Mouse (Mus musculus): ENCODE measurements around the gene Tmeff2. TPM values are rescaled to one million over a fixed set of nuclear protein-coding genes. Genes with fewer than 3 reads are reported as not detected.
"Not testable (repeated sequence)": the region's sequence is repeated elsewhere in the genome, so short reads cannot be mapped to it uniquely, and the experiment has no call there.

The Tmeff2 gene
- 71.9 and 72.2 TPM in 2 replicates for polyA plus RNA-seq (2014; fragmentation: Nextera tagmentation; extraction: Ambion mirVana)

DNA sequence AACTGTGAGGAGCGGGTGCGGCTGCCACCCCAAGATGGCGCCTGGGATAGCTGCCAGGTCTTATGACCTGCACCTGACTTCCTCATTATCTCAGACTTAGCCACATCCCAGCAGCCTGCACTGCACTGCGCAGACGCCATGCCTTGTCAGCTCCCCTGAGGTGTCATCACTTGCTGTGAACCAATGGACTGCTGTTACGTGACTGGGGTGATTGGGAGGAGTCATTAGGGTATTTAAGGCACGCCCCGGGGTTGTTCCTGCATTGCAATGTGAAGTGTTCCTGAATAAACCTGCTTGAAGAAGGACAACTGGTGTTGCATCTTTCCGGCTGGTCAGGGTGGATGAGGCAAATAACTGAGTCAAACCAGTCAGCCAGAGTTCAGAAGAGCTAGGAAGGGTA, at the start of gene Tmeff2:
Gene Tmeff2 (plus strand): TSS at position 262 of the 400 bp plus-strand sequence.
- H3K9ac ChIP-seq; H3K9me3 ChIP-seq (ENCODE audit: control insufficient read depth, low read length); ATAC-seq (ENCODE audit: low FRiP score); DNase-seq (ENCODE audit: low spot score); H3K27ac ChIP-seq; H3K4me2 ChIP-seq (replicated peaks); H3K36me3 ChIP-seq (replicated peaks; ENCODE audit: control insufficient read depth, insufficient read depth); H3K27me3 ChIP-seq (ENCODE audit: control insufficient read depth, insufficient read depth, low read length); H3K4me1 ChIP-seq (replicated peaks; ENCODE audit: control insufficient read depth, insufficient read depth, low read length); H3K4me3 ChIP-seq (replicated peaks; ENCODE audit: low read length): not testable (repeated sequence)
- 85% methylated on average over 9 of the region's 9 CpGs for WGBS

GRCm38 (mm10) chr1:50861515-50861914, 38.9 kb upstream of the Tmeff2 start:
- Histone ChIP-seq H3K27me3 (ENCODE audit: control insufficient read depth, insufficient read depth, low read length) (no peaks in the 10 kb centered on the region), H3K27ac (no peak overlapping the region), H3K36me3 (replicated peaks; ENCODE audit: control insufficient read depth, insufficient read depth) (no peaks in the 10 kb centered on the region), H3K9me3 (ENCODE audit: control insufficient read depth, low read length) (no peaks in the 10 kb centered on the region), H3K4me3 (replicated peaks; ENCODE audit: low read length) (no peak overlapping the region), H3K4me1 (replicated peaks; ENCODE audit: control insufficient read depth, insufficient read depth, low read length) (no peaks in the 10 kb centered on the region), H3K9ac (no peak overlapping the region), H3K4me2 (replicated peaks) (no peak overlapping the region)
- ATAC-seq (ENCODE audit: low FRiP score) (no peak), DNase-seq (ENCODE audit: low spot score) (no peak)
- WGBS, result 94% methylated on average over 2 of the region's 2 CpGs

DNA sequence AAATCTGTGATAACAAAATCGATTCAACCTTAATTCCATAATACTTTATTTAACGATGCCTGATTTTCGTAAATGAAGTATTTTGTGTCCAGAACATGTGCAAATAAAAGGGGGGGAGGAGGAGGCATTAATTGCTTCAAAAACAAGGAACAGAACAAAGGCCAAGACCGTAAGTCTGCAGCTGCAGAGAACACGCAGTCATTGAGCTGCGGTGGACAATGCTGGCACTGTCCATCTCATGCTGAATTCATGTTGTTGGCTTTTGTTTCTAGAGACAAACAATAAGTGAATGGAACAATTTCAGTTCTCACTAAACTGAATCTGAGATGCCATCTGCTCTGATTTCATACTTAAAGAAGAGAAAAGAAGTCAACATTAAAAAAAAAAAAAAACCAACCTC, 2.8 kb upstream of the Tmeff2 start:
- WGBS, result 29% methylated on average over 6 of the region's 6 CpGs
- DNase-seq (ENCODE audit: low spot score), result no peak

DNA sequence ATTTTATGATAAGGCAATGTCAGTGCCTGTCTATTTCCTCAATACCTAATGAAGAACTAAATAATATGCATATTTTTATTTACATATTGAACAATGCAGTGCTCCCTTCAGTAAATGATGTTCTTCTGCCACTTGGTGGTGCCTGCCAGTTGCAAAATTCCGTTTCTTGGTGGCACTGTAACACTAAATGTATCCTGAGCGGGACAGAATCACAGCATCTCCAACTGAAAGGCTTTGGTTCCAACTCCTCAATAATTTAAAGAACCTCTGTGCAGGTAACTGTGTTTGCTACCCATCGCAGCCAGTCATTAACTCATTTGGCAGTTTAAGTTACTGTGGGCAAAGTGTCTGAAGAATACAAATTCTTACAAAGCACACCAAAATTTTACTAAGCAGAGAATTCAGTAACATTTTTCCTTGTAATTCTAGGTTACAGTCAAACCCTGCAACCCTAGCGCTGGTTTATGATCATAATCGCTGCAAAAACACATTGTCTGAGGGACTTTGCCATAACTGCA, 24.4 kb downstream of the Tmeff2 start:
- WGBS, result 29% methylated on average over 5 of the region's 5 CpGs
- DNase-seq (ENCODE audit: low spot score) (peak; percentile 65), ATAC-seq (ENCODE audit: low FRiP score) (no peak)
- Histone ChIP-seq H3K4me1 (replicated peaks; ENCODE audit: control insufficient read depth, insufficient read depth, low read length) (no peaks in the 10 kb centered on the region), H3K9ac (peak overlapping the region; percentile 84), H3K36me3 (replicated peaks; ENCODE audit: control insufficient read depth, insufficient read depth) (no peaks in the 10 kb centered on the region), H3K27me3 (ENCODE audit: control insufficient read depth, insufficient read depth, low read length) (no peaks in the 10 kb centered on the region), H3K4me3 (replicated peaks; ENCODE audit: low read length) (peak overlapping the region; percentile 74), H3K9me3 (ENCODE audit: control insufficient read depth, low read length) (no peaks in the 10 kb centered on the region), H3K4me2 (replicated peaks) (peak overlapping the region; percentile 89), H3K27ac (peak overlapping the region; percentile 94)

More for the DNA sequence above, 2.8 kb upstream of the Tmeff2 start:
- Histone ChIP-seq H3K4me2 (replicated peaks) (no peak overlapping the region), H3K36me3 (replicated peaks; ENCODE audit: control insufficient read depth, insufficient read depth) (no peaks in the 10 kb centered on the region), H3K9ac (no peak overlapping the region), H3K9me3 (ENCODE audit: control insufficient read depth, low read length) (no peaks in the 10 kb centered on the region; the same call in 1 of the 2 replicates), H3K27ac (no peak overlapping the region), H3K4me3 (replicated peaks; ENCODE audit: low read length) (no peak overlapping the region), H3K4me1 (replicated peaks; ENCODE audit: control insufficient read depth, insufficient read depth, low read length) (no peaks in the 10 kb centered on the region), H3K27me3 (ENCODE audit: control insufficient read depth, insufficient read depth, low read length) (no peaks in the 10 kb centered on the region)
- ATAC-seq (ENCODE audit: low FRiP score), result no peak

DNA sequence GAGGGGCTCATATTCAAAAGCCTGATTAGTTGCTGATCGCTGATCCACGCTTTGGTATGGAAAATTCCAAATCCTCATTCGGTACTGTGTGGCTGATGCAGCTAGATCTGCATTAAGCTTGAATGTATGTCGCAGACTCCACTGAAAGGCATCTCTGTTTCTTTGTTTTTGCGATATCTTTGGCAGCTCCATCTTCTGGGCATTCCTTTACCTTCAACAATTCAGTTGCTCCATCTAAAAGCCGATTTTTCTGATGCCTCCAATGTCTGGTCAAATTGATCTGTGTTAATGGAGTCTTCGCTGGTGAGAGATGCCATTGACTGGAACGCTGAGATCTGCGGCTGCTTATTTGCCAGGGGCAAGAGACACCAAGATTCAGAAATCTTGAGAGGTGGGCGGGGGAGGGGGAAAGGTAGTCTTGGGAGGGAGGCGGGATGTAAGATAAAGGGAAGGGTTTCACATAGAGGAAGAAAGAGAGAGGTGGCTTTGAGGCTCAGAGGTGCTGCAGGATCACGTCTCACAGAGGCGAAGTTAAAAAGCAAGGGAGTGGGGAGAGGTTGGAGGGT, 25.0 kb downstream of the Tmeff2 start:
- Histone ChIP-seq H3K36me3 (replicated peaks; ENCODE audit: control insufficient read depth, insufficient read depth) (no peaks in the 10 kb centered on the region), H3K27me3 (ENCODE audit: control insufficient read depth, insufficient read depth, low read length) (no peaks in the 10 kb centered on the region), H3K4me1 (replicated peaks; ENCODE audit: control insufficient read depth, insufficient read depth, low read length) (peaks cover 2% of the 10 kb centered on the region; the same call in 1 of the 2 replicates), H3K4me3 (replicated peaks; ENCODE audit: low read length) (peak overlapping the region; percentile 74), H3K9ac (peak overlapping the region; percentile 84), H3K4me2 (replicated peaks) (peak overlapping the region; percentile 89), H3K27ac (peak overlapping the region; percentile 94), H3K9me3 (ENCODE audit: control insufficient read depth, low read length) (no peaks in the 10 kb centered on the region)
- peak; percentile 67 for DNase-seq (ENCODE audit: low spot score)
- ATAC-seq (ENCODE audit: low FRiP score), result no peak
- 5% methylated on average over 13 of the region's 13 CpGs for WGBS

DNA sequence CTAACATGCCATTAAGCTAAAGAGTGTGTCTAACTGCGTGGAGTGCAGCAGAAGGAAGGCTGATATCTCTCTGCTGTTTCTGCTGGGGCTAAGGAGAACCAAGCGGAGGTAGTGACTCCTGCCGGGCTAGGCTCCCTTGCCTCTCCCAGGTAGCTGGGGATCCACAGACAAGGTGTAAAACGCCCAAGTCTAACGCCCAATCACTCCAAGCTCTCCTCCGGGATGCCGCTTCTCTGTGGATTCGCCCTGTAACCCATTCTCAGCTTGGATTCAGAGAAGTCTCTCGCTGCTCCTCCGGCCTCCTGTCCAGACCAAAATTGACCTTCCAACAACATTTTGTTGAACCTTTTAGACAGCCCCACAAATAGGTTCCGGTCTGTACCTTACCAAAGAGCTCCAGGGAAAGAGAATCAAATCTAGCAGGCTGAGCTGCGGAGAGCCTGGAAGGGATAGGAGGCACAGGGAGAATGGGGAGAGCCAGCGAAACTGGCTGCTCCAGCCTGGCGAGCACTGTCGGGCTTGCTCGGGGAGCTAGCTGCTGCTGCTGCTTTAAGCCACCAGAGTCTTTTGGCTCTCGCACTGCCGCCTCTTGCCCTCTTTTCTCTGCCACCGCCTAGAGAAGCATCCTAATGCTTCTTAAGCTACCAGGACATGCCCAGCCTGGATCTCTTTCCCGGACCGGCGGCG, 26.1 kb downstream of the Tmeff2 start:
- Histone ChIP-seq H3K4me2 (replicated peaks) (peak overlapping the region; percentile 89), H3K27ac (peak overlapping the region; percentile 94), H3K4me3 (replicated peaks; ENCODE audit: low read length) (peak overlapping the region; percentile 74), H3K27me3 (ENCODE audit: control insufficient read depth, insufficient read depth, low read length) (no peaks in the 10 kb centered on the region), H3K4me1 (replicated peaks; ENCODE audit: control insufficient read depth, insufficient read depth, low read length) (peaks cover 5% of the 10 kb centered on the region; the same call in 1 of the 2 replicates), H3K9me3 (ENCODE audit: control insufficient read depth, low read length) (no peaks in the 10 kb centered on the region), H3K9ac (peak overlapping the region; percentile 84), H3K36me3 (replicated peaks; ENCODE audit: control insufficient read depth, insufficient read depth) (no peaks in the 10 kb centered on the region)
- 1% methylated on average over 23 of the region's 23 CpGs for WGBS
- DNase-seq (ENCODE audit: low spot score) (peak; percentile 59), ATAC-seq (ENCODE audit: low FRiP score) (no peak)

DNA sequence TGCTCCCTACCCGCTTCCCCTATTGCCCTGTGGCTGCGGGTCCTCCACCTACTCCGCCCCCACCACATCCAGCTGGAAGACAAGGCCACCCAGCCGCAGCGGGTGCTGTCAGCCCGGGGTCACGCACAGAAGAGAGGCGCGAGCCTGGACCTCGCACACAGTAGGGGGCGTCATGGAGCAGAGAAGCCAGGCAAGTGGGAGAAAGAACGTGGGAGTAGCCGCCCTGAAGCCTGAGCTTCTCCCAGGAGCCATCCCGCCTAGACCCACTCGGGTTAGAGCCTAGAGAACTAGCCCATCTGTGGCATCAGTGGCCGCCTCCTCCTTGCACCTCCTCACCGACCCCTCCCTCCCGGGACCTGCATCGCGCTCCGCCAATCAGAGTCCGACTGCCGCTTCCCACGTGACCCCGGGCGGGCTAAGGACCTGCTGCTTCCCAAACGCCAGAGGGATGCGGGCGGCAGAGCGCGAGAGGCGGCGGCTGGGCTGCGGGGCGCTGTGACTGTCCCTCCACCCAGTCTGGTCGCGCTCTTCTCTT, 26.7 kb downstream of the Tmeff2 start:
- H3K9ac ChIP-seq, result peak overlapping the region; percentile 84
- no peaks in the 10 kb centered on the region for H3K36me3 ChIP-seq (replicated peaks; ENCODE audit: control insufficient read depth, insufficient read depth)
- WGBS, result 0% methylated on average over 37 of the region's 37 CpGs
- DNase-seq (ENCODE audit: low spot score) (peak; percentile 87), ATAC-seq (ENCODE audit: low FRiP score) (peak; percentile 96)
- peak overlapping the region; percentile 74 for H3K4me3 ChIP-seq (replicated peaks; ENCODE audit: low read length)
- no peaks in the 10 kb centered on the region for H3K27me3 ChIP-seq (ENCODE audit: control insufficient read depth, insufficient read depth, low read length)
- peaks cover 5% of the 10 kb centered on the region; the same call in 1 of the 2 replicates for H3K4me1 ChIP-seq (replicated peaks; ENCODE audit: control insufficient read depth, insufficient read depth, low read length)
- H3K27ac ChIP-seq, result peak overlapping the region; percentile 94
- no peaks in the 10 kb centered on the region for H3K9me3 ChIP-seq (ENCODE audit: control insufficient read depth, low read length)
- H3K4me2 ChIP-seq (replicated peaks), result peak overlapping the region; percentile 89

GRCm38 (mm10) chr1:50927679-50928187, 27.3 kb downstream of the Tmeff2 start:
- DNase-seq (ENCODE audit: low spot score), result peak; percentile 54

GRCm38 (mm10) chr1:50928776-50929175, 28.3 kb downstream of the Tmeff2 start:
- DNase-seq (ENCODE audit: low spot score), result no peak
- H3K27ac ChIP-seq, result no peak overlapping the region
- peaks cover 5% of the 10 kb centered on the region; the same call in 1 of the 2 replicates for H3K4me1 ChIP-seq (replicated peaks; ENCODE audit: control insufficient read depth, insufficient read depth, low read length)
- no peaks in the 10 kb centered on the region for H3K9me3 ChIP-seq (ENCODE audit: control insufficient read depth, low read length)
- ATAC-seq (ENCODE audit: low FRiP score), result no peak
- H3K4me2 ChIP-seq (replicated peaks), result peak overlapping the region; percentile 89
- WGBS, result 17% methylated on average over 3 of the region's 3 CpGs
- H3K9ac ChIP-seq, result peak overlapping the region; percentile 84
- no peaks in the 10 kb centered on the region for H3K36me3 ChIP-seq (replicated peaks; ENCODE audit: control insufficient read depth, insufficient read depth)
- no peaks in the 10 kb centered on the region for H3K27me3 ChIP-seq (ENCODE audit: control insufficient read depth, insufficient read depth, low read length)
- H3K4me3 ChIP-seq (replicated peaks; ENCODE audit: low read length), result peak overlapping the region; percentile 74

More at GRCm38 (mm10) chr1:50927679-50928187, 27.3 kb downstream of the Tmeff2 start:
- Histone ChIP-seq H3K4me3 (replicated peaks; ENCODE audit: low read length) (peak overlapping the region; percentile 74), H3K9ac (peak overlapping the region; percentile 84), H3K4me2 (replicated peaks) (peak overlapping the region; percentile 89), H3K36me3 (replicated peaks; ENCODE audit: control insufficient read depth, insufficient read depth) (no peaks in the 10 kb centered on the region), H3K27ac (peak overlapping the region; percentile 94), H3K9me3 (ENCODE audit: control insufficient read depth, low read length) (no peaks in the 10 kb centered on the region), H3K27me3 (ENCODE audit: control insufficient read depth, insufficient read depth, low read length) (no peaks in the 10 kb centered on the region), H3K4me1 (replicated peaks; ENCODE audit: control insufficient read depth, insufficient read depth, low read length) (peaks cover 5% of the 10 kb centered on the region; the same call in 1 of the 2 replicates)
- ATAC-seq (ENCODE audit: low FRiP score), result peak; percentile 38
- WGBS, result under 1% methylated on average over 35 of the region's 35 CpGs

All from hindbrain, embryonic 14.5 days (tissue).